Mouse (Mus musculus): ENCODE results near the gene Map3k5.

Map3k5 gene

DNA sequence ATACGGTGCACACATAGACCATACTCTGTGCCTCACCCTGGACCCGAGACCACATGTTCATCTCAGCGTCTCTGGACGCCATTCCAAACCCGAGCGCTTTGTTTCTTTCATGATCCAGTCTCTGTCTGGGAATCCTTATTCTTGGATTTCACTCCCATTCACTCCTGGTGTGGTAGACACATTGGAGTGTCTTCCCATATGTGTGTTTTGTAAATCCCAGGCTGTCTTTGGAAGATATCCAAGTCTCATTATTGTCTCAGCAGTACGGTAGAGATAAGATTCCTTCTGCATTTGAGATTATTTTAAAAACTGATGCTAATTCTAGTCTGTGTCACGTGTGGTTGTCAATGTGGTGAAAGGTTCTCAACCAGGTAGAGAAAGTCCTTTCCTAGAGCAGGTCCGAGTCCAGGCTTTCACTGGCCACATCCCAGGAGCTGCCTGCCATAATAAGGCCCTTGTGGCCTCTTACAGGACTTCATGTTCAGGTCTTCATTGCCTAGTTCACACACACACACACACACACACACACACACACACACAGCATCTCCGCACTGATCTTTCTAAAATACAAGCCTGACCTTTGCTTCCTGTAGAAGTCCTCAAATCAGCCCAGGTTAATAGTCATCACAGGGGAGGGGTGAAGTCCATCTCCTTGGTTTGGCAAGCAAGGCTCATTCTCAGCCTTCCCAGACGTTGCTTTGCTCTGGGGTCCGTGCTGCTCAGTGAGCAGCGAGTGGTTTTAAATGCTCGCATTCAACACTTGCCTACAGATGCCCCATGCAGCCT, 122.8 kb downstream of the Map3k5 start:
- no peak for DNase-seq (ENCODE audit: inconsistent ontology term)

DNA sequence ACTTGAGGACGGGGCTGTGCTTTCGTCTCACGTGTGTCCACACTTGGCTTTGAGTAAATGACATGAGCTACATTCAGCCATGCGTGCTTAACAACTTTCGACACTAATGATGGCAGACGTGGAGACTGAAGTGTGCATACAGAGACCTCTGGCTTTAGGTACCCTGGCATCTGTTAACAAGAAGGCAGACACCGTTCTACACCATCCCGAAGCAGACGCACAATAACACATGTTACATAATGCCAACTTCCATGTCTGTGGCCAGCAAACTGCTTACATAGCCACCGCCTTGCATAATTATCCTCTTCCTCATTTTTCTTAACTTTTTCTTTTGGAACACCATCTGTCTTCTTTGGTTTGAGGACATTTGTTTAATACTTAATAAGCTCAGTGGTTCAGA, 123.8 kb downstream of the Map3k5 start:
- no peak for DNase-seq (ENCODE audit: inconsistent ontology term)

DNA sequence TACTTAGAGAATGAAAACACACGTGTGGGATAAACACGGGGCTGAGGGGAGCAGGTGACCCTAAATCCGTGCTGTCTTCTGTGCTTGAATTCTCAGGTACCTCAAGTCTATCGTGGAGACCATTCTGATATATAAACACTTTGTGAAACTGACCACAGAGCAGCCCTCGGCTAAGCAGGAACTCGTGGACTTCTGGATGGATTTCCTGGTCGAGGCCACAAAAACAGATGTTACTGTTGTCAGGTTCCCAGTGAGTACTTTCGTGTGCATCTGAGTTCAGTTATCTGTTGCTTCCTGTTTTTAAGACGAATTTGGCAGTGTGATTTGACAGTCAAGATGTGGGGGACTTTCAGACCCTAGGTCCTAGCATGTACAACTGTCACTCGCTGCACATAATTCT, 124.6 kb downstream of the Map3k5 start:
- DNase-seq (ENCODE audit: inconsistent ontology term), result no peak

DNA sequence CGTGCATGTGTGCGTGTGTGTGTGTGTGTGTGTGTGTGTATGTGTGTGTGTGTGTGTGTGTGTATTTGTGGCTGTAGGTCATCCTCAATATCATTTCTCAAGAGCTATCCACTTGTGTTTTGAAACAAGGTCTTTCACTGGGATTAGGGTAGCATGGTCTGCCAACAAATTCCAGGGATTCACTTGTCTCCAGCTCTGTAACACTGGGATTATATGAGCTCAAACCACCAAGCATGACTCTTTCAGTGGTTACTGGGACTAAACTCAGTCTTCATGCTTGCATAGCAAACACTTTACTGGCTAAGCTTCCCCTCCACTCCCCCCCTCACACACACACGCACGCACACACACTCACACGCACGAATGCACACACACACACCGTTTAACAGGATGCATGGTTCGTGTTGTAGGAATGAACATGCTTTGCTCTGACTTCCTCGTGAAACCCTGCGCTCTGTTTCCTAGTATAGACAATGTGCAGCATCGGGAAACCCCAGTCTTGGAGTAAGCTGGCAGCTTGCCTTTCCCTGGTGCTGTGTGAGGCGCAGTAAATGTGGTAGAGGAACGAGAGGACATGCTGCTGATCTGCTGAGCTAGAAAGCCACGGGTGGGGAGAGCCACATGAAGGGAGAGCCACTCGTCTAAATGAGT, 126.2 kb downstream of the Map3k5 start:
- DNase-seq (ENCODE audit: inconsistent ontology term), result peak; percentile 34

DNA sequence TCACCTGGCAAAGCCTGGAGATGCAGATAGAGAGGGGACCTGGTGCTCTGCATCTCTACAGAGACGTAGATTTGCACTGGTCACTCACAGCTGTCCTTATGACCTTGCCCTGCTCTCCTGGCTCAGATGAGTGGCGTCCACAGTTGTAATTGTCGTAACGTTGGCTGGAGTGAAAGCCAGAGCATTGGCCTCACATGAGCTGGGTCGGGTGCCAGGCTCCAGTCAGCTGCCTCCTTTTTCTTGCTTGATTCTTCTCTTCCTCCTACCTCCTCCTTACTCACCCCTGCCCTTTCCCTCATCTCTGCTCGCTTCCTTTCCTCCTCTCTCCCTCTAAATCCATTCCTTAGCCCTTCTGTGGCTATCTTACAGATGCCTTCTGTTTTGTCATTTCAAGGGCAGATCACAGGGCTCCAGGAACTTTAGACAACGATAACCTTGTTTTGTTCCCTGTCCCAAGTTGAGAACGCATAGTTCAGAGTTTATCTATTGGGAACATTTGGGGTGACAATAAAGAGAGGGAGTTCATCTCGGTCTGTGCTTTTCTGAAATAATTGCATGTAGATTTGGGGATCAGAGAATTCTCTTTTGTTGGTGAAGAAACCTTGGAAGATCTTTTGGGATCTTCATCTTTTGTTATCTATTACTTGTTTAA, 130.4 kb downstream of the Map3k5 start:
- no peak for DNase-seq (ENCODE audit: inconsistent ontology term)

DNA sequence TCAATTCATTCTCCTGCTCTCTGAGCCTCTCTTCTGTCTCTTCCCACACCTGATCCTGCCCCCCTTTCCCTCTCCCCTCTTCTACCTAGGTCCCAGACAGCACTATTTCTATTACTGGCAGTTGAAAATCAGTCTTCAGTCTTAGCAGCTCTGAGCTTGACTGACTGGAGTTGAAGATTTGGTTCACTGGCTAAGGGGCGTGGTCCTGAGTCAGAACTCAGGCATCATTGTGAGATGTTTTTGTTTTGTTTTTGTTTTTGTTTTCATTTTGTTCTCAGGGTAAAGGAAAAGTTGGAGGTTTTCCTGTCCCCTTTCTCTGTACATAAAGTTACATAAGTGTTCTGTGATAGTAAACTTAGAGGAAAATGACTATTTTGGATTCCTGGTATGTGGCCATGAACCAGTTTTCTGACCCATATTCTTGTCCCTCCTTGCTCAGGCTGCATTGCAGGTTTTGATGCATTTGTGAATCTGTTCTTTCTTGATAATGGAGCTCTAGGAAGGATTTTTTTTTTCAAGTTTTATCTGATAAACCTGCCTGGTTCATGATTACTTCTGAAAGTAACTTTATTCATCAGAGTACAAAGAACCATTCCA, 131.9 kb downstream of the Map3k5 start:
- no peak for DNase-seq (ENCODE audit: inconsistent ontology term)

DNA sequence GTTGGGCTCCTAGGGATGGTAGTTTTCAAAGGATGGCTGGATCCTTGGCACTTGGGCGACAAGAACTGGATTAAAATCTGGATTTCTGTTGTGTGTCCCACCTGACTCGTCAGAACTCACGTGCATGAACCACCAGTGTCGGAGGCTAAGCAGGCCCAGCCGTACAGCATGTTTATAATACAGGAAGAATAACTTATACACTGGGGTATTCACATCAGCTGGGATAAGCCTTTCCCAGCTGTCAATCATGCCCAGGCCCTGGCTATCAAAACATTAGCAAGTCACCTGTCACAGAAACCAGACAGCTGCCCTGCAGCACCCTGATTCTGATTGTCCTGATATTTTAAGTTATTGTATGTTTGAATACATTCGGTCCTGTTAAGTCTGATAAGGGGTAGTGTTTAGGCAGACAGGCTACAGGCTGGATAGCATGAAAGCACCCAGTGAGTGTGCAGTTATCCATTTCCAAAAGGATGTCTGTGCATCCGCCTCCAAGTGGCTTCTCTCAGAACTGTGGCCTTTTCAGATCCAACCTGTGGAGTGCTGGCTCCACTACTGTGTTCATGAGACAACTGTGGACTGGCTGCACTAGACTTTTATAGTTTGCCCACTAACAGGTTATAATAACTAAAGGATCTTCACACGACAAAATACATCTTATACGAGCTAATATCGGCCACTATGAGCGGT, 135.6 kb downstream of the Map3k5 start:
- no peak for DNase-seq (ENCODE audit: inconsistent ontology term)

DNA sequence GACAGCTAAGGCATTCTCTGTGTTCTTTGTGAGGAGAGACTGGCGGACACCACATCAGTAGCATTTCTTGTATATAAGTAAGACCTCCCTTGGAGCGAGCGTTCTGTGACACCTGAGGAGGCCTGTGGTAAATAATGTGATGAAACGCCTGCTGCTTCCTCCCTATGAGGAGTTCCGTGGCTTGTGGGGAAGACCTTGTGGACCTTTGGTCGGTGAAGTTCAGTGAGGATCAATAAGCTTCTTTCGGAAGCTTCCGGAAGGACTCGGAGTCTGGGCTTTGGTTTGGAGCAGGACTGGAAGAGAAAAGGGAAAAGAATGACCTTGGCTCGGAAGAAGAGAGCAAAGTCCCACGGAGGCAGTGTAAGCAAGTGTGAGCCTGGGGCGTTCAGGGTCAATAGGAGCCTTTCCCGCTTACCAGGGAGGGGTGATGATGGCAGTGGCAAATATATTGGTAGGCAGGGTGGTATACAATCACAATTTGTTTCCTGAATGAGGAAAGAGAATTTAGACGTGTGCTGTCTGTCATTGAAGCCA, 136.4 kb downstream of the Map3k5 start:
- no peak for DNase-seq (ENCODE audit: inconsistent ontology term)

DNA sequence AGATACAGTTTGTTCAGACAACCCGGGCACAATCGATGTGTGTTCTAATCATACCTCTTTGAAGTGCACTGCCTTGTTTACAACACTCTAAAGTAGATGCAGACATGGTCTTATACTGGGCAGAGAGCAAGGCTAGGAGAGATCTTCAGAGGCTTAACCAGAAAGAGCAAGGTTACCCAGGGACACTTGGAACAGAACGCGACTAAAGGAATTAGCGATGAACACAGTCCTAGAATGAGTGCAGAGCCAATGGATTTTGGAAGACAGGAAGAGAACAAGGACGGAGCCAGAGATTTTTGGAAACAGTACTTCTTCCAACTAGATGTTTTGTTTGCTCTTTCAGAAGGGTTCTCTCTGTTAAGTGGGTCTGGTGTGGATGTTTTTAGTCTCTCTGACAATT, 137.4 kb downstream of the Map3k5 start:
- no peak for DNase-seq (ENCODE audit: inconsistent ontology term)

DNA sequence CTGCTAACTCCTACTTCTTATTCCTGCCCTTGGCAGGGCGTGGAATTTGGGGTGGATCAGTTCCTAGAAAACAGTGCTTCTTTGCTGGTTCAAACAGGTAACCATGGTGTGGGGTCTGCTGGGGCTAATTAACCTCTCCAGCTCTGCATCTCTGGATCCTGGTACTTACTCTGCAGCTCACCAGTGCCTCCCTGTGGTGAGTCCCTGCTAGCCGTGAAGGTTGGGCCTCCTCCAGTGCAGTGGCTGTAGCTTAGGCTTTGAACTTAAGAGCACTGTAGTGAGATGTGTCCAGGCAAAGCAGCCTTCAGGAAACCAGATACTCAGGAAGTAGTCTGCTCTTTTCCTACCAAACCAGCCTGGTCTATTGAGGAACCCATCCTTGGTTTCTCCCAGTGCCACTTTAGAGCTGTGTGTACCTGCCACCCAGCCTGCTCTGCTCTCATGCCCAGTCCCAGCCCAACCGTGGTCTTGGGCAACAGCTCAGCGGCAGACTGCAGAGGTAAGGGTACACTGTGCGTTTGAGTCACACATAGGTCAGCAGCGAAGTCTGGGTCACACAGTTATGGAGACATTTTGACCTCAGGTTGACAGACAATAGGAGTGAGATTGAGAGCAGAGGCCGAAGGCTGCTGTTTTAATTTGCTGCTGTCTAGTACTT, 139.1 kb downstream of the Map3k5 start:
- peak; percentile 58 for DNase-seq (ENCODE audit: inconsistent ontology term)

DNA sequence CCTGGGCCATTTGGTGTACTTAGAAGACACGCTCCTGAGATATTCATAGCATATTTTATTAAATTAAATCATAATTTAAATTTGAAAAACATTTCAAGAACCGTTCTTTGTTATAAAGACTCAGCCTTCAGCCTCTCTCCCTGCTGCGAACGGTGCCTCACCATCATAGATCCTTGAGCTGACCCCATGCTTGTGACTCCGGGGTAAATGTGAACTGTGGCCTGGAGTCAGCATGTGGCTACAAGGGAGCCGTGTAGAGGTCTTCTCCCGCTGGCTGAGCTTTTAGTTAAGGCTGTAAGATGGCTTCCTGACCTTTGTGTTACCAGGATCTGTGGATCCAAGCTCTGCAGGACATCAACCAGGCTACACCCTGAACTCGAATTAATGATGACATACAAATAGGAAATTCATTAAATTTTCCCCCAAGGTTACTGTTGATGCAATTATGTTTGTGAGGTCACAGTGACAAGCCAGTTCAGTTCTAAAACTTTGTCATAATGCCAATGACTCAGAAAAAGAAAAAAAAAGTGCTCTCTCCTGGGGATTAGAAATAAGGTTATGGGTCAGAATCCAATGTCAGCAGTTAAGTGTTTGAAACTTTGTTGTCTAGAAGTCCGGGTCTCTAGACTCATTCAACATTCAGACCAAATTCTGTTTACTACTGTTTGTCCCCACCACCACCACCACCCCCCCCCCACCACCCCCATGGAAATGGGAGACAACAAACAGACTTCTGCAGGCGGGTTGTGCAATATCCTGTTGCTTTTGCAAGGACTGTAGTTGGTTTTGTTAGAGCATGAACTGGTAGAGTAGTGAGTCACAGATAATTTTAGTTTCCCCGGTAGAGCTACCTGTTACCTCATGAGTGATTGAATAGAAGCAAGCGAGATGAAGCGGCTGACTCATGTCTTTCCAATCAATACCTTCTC, 142.5 kb downstream of the Map3k5 start:
- DNase-seq (ENCODE audit: inconsistent ontology term), result peak; percentile 65

DNA sequence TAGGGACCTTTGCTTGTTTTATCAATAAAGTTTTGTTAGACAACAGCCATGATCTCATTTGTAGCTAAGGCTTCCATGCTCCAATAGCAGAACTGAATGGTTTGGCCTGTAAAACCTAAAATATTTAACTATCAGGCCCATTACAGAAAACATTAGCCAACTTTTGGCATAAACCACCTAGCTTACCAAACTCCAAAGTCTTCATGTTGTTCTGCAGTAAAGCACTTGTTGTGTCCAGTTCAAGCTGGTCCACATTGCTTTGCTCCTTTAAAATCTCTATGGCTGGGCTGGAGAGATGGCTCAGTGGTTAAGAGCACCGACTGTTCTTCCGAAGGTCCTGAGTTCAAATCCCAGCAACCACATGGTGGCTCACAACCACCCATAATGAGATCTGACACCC, 144.1 kb downstream of the Map3k5 start:
- no peak for DNase-seq (ENCODE audit: inconsistent ontology term)

DNA sequence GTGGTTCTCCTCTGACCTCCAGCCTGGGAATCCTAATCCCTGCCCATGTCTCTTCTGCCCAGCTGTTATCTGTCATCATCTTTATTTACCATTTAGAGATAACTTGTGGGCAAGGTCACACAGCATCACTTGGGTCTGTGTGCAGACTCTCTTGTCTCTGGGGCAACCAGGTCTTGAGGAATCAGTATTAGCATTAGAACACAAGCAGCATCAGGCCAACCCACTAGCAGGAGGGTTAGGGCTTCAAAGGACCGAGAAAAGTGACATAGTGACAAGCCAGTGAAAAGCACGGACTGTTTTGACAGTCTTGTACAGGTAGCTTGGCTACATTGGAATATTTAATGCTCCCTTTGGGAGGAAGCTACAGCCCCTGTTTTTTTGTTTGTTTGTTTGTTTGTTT, 153.6 kb downstream of the Map3k5 start:
- DNase-seq (ENCODE audit: inconsistent ontology term), result no peak

DNA sequence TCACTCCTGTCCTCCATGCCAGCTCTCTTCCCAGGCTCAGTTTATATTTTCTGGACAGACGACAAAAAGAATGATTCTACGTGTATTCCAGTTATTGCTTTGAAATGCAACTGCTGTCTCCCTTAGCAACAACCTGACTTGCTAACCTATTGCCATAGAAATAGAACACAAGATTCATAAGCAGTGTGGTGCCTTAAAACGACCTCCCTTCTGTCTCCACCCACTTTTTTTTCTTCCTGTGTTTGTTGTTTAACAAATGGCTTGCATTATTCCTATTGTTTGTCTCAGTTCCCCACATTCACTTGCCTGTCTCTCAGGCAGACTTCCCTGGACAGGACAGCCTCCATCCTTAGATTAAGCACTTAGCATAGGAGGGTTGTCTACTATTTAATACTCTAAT, 154.8 kb downstream of the Map3k5 start:
- no peak for DNase-seq (ENCODE audit: inconsistent ontology term)

DNA sequence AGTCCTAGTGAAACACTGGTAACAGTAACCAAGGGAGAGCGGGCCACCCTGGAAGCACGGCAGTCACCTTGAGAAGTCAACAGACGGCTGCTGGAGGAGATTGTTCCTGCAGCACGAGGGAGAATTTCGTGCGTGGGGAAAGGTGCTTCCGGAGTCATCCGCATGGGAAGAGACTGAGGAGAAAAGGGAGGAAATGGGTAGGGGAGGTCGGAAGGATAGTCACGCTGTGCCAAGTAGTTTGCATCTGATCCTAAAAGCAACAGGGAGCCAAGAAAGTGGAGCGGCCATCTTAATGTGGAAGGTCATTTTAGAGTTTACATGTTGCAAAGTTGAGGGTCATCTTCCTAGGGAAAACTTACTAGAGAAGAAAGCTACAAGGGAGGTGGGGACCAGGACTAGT, 155.9 kb downstream of the Map3k5 start:
- DNase-seq (ENCODE audit: inconsistent ontology term), result no peak

DNA sequence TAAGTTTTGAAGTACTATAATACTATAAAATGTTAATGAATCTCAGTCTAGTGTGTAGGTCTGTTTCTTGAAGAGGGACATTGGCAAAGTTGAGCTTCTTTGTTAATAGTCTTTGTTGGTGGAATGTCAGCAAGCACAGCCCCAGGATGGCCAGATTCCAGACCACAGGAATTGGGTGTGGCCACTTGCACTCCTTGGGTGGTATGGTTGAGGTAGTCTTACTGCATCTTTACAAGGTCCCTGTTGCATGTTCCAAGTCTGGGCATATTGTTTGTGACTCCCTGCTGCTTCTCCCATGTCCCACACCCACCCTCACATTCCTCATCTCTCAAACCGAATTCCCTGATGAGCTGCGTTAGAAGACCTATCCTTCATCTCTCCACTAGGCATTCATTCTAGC, 157.1 kb downstream of the Map3k5 start:
- DNase-seq (ENCODE audit: inconsistent ontology term), result peak; percentile 67

DNA sequence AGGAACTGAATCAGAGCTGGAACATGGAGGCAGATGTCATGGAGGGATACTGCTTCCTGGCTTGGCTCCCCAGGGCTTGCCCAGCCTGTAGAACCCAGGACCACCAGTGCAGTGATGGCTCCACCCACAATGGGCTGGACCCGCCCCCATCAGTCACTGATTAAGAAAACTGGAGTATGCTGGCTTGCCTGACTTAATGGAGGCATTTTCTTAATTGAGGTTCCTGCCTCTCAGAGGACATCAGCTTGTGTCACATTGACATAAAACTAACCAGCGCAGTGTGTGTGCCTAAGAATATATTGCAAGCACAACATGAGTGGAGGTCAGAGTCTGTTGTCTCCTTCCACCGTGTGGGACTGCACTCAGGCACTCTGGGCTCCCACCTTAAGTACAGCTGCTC, 158.1 kb downstream of the Map3k5 start:
- no peak for DNase-seq (ENCODE audit: inconsistent ontology term)

DNA sequence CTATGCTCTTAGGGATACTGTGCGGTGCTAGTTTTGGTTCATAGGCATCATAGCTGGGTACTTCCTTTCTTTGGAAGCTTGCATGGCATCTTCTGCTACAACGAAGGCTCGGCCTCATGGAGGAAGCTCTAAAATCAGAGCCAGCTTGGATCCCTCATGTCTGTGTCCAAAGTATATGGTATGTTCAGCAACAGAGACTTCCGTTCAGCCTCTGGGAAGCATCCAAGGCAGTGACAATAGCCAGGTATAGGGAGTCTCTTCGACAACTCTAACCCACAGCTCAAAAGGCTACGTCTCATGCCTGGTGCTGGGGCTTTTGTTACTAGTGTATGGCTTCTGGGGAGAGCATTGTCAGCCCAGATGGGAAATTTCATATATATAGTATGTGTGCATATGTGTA, 167.2 kb downstream of the Map3k5 start:
- DNase-seq (ENCODE audit: inconsistent ontology term), result no peak

DNA sequence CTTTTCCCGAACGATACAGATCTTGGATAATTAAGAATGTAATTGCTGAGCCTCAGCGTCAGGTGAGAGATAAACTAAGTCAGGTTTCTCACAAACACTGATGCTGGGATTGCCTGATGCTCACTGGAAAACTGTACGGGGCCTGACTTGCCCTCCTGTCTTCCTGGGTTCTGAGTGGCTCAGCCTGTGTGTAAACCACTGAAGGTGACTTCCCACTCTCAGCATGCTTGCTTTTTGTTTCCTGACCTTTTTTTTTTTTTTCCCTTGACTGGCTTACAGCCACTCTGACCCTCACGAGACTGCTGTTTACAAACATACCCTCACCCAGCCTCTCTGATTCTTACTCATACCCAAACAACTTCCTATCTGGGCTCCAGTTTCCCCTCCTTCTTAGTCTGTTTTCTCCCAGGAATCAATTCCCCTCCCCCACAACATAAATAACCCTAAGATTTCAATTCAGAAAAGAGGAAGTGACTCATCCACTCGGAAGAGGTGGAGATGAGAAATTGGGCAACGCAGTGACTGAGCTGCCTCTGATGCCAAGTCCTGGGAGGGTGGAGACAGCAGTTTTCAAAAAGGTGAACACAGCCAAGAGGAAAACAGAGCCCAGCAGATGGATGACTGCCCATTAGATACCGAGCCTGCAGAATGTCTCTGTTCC, 170.1 kb downstream of the Map3k5 start:
- DNase-seq (ENCODE audit: inconsistent ontology term), result peak; percentile 86

DNA sequence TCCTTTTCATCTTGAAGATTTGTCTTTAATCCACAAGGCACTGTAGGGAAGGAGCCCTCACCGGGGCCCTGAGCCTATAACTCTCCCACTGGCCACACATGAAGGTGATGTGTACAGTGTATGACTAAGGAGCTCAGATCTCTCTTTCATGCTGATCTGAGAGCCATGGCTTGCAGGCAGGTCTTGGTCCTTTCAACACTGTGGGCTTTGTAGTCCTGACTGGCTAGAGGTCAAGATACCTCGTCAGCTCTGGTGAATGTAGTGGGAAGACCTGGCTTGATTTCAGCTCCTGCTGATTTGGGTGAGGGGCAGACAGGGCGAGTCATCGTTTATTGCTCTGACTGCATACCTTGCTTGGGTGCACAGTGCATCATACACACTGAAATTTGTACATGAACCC, 171.3 kb downstream of the Map3k5 start:
- peak; percentile 73 for DNase-seq (ENCODE audit: inconsistent ontology term)

All from Muller cell, postnatal 12 days (primary cell).